Mouse (Mus musculus): Measurements from ENCODE around the gene Fam114a2. TPM values are rescaled to one million over a fixed set of nuclear protein-coding genes. Genes with fewer than 3 reads are reported as not detected.
A peak's percentile ranks its signal among the peaks of the same experiment; 100 is the strongest.

The Fam114a2 gene
- polyA plus RNA-seq, 1 experiment from 2014 or later: 59.1 TPM

- Histone ChIP-seq H3K36me3 (ENCODE audit: control insufficient read depth, insufficient read depth, low read length) (no peaks in the 10 kb centered on the region), H3K4me2 (ENCODE audit: low read depth) (no peak overlapping the region), H3K27me3 (ENCODE audit: control insufficient read depth, insufficient read depth, low read length) (no peaks in the 10 kb centered on the region), H3K27ac (ENCODE audit: low read depth, low read length) (no peak overlapping the region), H3K9ac (ENCODE audit: low read length) (no peak overlapping the region), H3K4me1 (ENCODE audit: control insufficient read depth, insufficient read depth, low read length) (no peaks in the 10 kb centered on the region), H3K9me3 (ENCODE audit: control insufficient read depth, low read length) (no peaks in the 10 kb centered on the region), H3K4me3 (ENCODE audit: low read depth, low read length) (no peak overlapping the region)
- WGBS: 92% methylated on average over 7 of the region's 7 CpGs
- ATAC-seq (ENCODE audit: insufficient read depth, low FRiP score, low TSS enrichment) (no peak), DNase-seq (ENCODE audit: low spot score) (no peak)
Observed at GRCm38 (mm10) chr11:57470979-57471378, 47.4 kb downstream of the Fam114a2 start.

GRCm38 (mm10) chr11:57470056-57470455 lies 48.4 kb downstream of the Fam114a2 start:
- Histone ChIP-seq H3K36me3 (ENCODE audit: control insufficient read depth, insufficient read depth, low read length) (no peaks in the 10 kb centered on the region), H3K27ac (ENCODE audit: low read depth, low read length) (no peak overlapping the region), H3K9me3 (ENCODE audit: control insufficient read depth, low read length) (no peaks in the 10 kb centered on the region), H3K4me2 (ENCODE audit: low read depth) (no peak overlapping the region), H3K9ac (ENCODE audit: low read length) (no peak overlapping the region), H3K27me3 (ENCODE audit: control insufficient read depth, insufficient read depth, low read length) (no peaks in the 10 kb centered on the region), H3K4me3 (ENCODE audit: low read depth, low read length) (no peak overlapping the region), H3K4me1 (ENCODE audit: control insufficient read depth, insufficient read depth, low read length) (no peaks in the 10 kb centered on the region)
- WGBS: 59% methylated on average over 6 of the region's 6 CpGs
- DNase-seq (ENCODE audit: low spot score) (no peak), ATAC-seq (ENCODE audit: insufficient read depth, low FRiP score, low TSS enrichment) (no peak)

DNA sequence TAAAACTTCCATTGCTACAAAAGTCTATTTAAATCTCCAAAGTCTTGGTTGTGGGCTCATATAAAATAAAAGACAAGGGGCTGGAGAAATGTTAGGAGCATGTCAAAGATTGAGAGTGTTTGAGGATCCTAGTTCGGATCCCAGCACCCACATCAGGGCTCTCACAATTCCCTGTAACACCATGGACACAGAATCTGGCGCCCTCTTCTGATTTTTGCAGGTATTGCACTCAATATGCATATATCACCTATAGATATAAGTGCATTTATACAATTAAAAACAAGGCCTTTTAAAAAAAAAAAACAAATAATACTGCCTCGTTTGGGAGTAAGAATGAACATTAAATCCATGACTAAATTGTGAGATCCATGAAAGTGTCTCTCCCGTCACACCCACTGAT lies 49.7 kb downstream of the Fam114a2 start:
- no peak overlapping the region for H3K4me3 ChIP-seq (ENCODE audit: low read depth, low read length)
- H3K36me3 ChIP-seq (ENCODE audit: control insufficient read depth, insufficient read depth, low read length): no peaks in the 10 kb centered on the region
- H3K9ac ChIP-seq (ENCODE audit: low read length): no peak overlapping the region
- 77% methylated on average over 4 of the region's 4 CpGs for WGBS
- H3K27ac ChIP-seq (ENCODE audit: low read depth, low read length): no peak overlapping the region
- H3K9me3 ChIP-seq (ENCODE audit: control insufficient read depth, low read length): no peaks in the 10 kb centered on the region
- no peaks in the 10 kb centered on the region for H3K27me3 ChIP-seq (ENCODE audit: control insufficient read depth, insufficient read depth, low read length)
- no peak overlapping the region for H3K4me2 ChIP-seq (ENCODE audit: low read depth)
- no peak for ATAC-seq (ENCODE audit: insufficient read depth, low FRiP score, low TSS enrichment)
- H3K4me1 ChIP-seq (ENCODE audit: control insufficient read depth, insufficient read depth, low read length): no peaks in the 10 kb centered on the region
- no peak for DNase-seq (ENCODE audit: low spot score)

- Histone ChIP-seq H3K4me1 (ENCODE audit: control insufficient read depth, insufficient read depth, low read length) (no peaks in the 10 kb centered on the region), H3K36me3 (ENCODE audit: control insufficient read depth, insufficient read depth, low read length) (no peaks in the 10 kb centered on the region), H3K9me3 (ENCODE audit: control insufficient read depth, low read length) (no peaks in the 10 kb centered on the region), H3K4me3 (ENCODE audit: low read depth, low read length) (no peak overlapping the region), H3K27me3 (ENCODE audit: control insufficient read depth, insufficient read depth, low read length) (no peaks in the 10 kb centered on the region), H3K4me2 (ENCODE audit: low read depth) (no peak overlapping the region), H3K9ac (ENCODE audit: low read length) (0 out of 2 replicates have a peak overlapping the region, but pooled peaks have one; percentile 29), H3K27ac (ENCODE audit: low read depth, low read length) (no peak overlapping the region)
- ATAC-seq (ENCODE audit: insufficient read depth, low FRiP score, low TSS enrichment) (peak; percentile 45; the same call in 1 of the 2 replicates), DNase-seq (ENCODE audit: low spot score) (peak; percentile 86)
- 60% methylated on average over 23 of the region's 23 CpGs for WGBS
Observed at GRCm38 (mm10) chr11:57467159-57468110, 51.0 kb downstream of the Fam114a2 start.

- WGBS: 82% methylated on average over 3 of the region's 3 CpGs
- no peak for ATAC-seq (ENCODE audit: insufficient read depth, low FRiP score, low TSS enrichment)
Observed at GRCm38 (mm10) chr11:57465844-57466243, 52.6 kb downstream of the Fam114a2 start.

GRCm38 (mm10) chr11:57465025-57465424 lies 53.4 kb downstream of the Fam114a2 start:
- H3K4me1 ChIP-seq (ENCODE audit: control insufficient read depth, insufficient read depth, low read length): no peaks in the 10 kb centered on the region
- H3K27me3 ChIP-seq (ENCODE audit: control insufficient read depth, insufficient read depth, low read length): no peaks in the 10 kb centered on the region
- no peaks in the 10 kb centered on the region for H3K9me3 ChIP-seq (ENCODE audit: control insufficient read depth, low read length)
- no peak overlapping the region for H3K4me3 ChIP-seq (ENCODE audit: low read depth, low read length)
- DNase-seq (ENCODE audit: low spot score) (peak; percentile 34), ATAC-seq (ENCODE audit: insufficient read depth, low FRiP score, low TSS enrichment) (no peak)
- H3K36me3 ChIP-seq (ENCODE audit: control insufficient read depth, insufficient read depth, low read length): no peaks in the 10 kb centered on the region
- 32% methylated on average over 8 of the region's 8 CpGs for WGBS
- H3K4me2 ChIP-seq (ENCODE audit: low read depth): no peak overlapping the region
- H3K27ac ChIP-seq (ENCODE audit: low read depth, low read length): no peak overlapping the region
- H3K9ac ChIP-seq (ENCODE audit: low read length): no peak overlapping the region

More at GRCm38 (mm10) chr11:57465844-57466243, 52.6 kb downstream of the Fam114a2 start:
- no peak overlapping the region for H3K4me3 ChIP-seq (ENCODE audit: low read depth, low read length)
- H3K4me1 ChIP-seq (ENCODE audit: control insufficient read depth, insufficient read depth, low read length): no peaks in the 10 kb centered on the region
- no peaks in the 10 kb centered on the region for H3K36me3 ChIP-seq (ENCODE audit: control insufficient read depth, insufficient read depth, low read length)
- no peak for DNase-seq (ENCODE audit: low spot score)
- H3K9ac ChIP-seq (ENCODE audit: low read length): no peak overlapping the region
- H3K9me3 ChIP-seq (ENCODE audit: control insufficient read depth, low read length): no peaks in the 10 kb centered on the region
- no peaks in the 10 kb centered on the region for H3K27me3 ChIP-seq (ENCODE audit: control insufficient read depth, insufficient read depth, low read length)
- no peak overlapping the region for H3K4me2 ChIP-seq (ENCODE audit: low read depth)
- H3K27ac ChIP-seq (ENCODE audit: low read depth, low read length): no peak overlapping the region

GRCm38 (mm10) chr11:57459759-57460158 lies 58.7 kb downstream of the Fam114a2 start:
- H3K4me2 ChIP-seq (ENCODE audit: low read depth): no peak overlapping the region
- 88% methylated on average over 6 of the region's 6 CpGs for WGBS
- DNase-seq (ENCODE audit: low spot score): no peak

DNA sequence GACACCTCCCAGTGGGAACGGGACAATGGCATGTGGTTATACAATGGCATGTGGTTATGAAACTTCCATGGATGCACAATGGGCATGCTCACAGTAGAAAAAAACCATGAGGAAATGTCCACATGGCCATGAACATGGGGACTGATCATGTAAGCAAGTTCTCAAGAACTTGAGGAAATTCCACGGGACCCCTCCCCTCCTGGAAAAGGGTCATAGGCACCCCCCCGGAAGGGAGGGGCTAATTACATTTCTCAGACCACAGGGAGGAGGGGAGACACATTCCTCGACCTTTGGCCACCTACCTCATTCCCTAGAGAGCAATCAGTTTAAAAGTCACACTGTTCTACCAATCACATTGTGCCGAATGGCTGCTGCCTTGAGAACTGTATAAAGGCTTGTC lies 64.0 kb downstream of the Fam114a2 start:
- Histone ChIP-seq H3K9ac (ENCODE audit: low read length) (no peak overlapping the region), H3K4me2 (ENCODE audit: low read depth) (no peak overlapping the region), H3K4me1 (ENCODE audit: control insufficient read depth, insufficient read depth, low read length) (no peaks in the 10 kb centered on the region), H3K36me3 (ENCODE audit: control insufficient read depth, insufficient read depth, low read length) (no peaks in the 10 kb centered on the region), H3K9me3 (ENCODE audit: control insufficient read depth, low read length) (no peaks in the 10 kb centered on the region), H3K27ac (ENCODE audit: low read depth, low read length) (no peak overlapping the region), H3K4me3 (ENCODE audit: low read depth, low read length) (no peak overlapping the region), H3K27me3 (ENCODE audit: control insufficient read depth, insufficient read depth, low read length) (no peaks in the 10 kb centered on the region)
- DNase-seq (ENCODE audit: low spot score) (no peak), ATAC-seq (ENCODE audit: insufficient read depth, low FRiP score, low TSS enrichment) (no peak)
- 47% methylated on average over 5 of the region's 5 CpGs for WGBS

More at GRCm38 (mm10) chr11:57459759-57460158, 58.7 kb downstream of the Fam114a2 start:
- H3K4me3 ChIP-seq (ENCODE audit: low read depth, low read length): no peak overlapping the region
- no peaks in the 10 kb centered on the region for H3K27me3 ChIP-seq (ENCODE audit: control insufficient read depth, insufficient read depth, low read length)
- no peak overlapping the region for H3K27ac ChIP-seq (ENCODE audit: low read depth, low read length)
- no peak for ATAC-seq (ENCODE audit: insufficient read depth, low FRiP score, low TSS enrichment)
- no peaks in the 10 kb centered on the region for H3K36me3 ChIP-seq (ENCODE audit: control insufficient read depth, insufficient read depth, low read length)
- no peak overlapping the region for H3K9ac ChIP-seq (ENCODE audit: low read length)
- no peaks in the 10 kb centered on the region for H3K4me1 ChIP-seq (ENCODE audit: control insufficient read depth, insufficient read depth, low read length)
- H3K9me3 ChIP-seq (ENCODE audit: control insufficient read depth, low read length): no peaks in the 10 kb centered on the region
